ENCODE assay signal across 16 mouse cellular contexts in genomic region chr17:49509431-49509830, GRCm38 (mm10).
"Had no signal": no experiment of that assay in that cellular context is flagged by ENCODE, and none has a peak within 500 bp of the region (broad histone marks: within the 10 kb centered on the region; RNA-seq: fewer than 3 reads in every experiment).

No protein-coding gene starts in this region.

- H3K27me3 ChIP-seq: liver, embryonic 15.5 days; neural tube, embryonic 15.5 days; stomach, embryonic 15.5 days had no signal

- H3K9me3 ChIP-seq: limb, embryonic 10.5 days; liver, embryonic 15.5 days; midbrain, embryonic 10.5 days; neural tube, embryonic 15.5 days; stomach, embryonic 15.5 days had no signal

- H3K4me1 ChIP-seq: limb, embryonic 10.5 days; liver, embryonic 15.5 days; midbrain, embryonic 10.5 days; stomach, embryonic 15.5 days had no signal

- DNase-seq: kidney, adult 8-10 months; kidney, postnatal 25 days; lung, adult 2 months; lung, postnatal 36 days; midbrain, embryonic 14.5 days; thymus, adult 18-20 months; thymus, postnatal 14 days had no signal

- H3K36me3 ChIP-seq: liver, embryonic 15.5 days; midbrain, embryonic 10.5 days; neural tube, embryonic 15.5 days; stomach, embryonic 15.5 days had no signal

- ATAC-seq: intestine, postnatal 0 days; lung, postnatal 0 days had no signal

- H3K27ac ChIP-seq: limb, embryonic 10.5 days; liver, embryonic 15.5 days; midbrain, embryonic 10.5 days; neural tube, embryonic 15.5 days; stomach, embryonic 15.5 days had no signal

- H3K4me2 ChIP-seq: liver, embryonic 11.5 days; liver, embryonic 15.5 days; neural tube, embryonic 15.5 days; stomach, embryonic 15.5 days had no signal

- H3K9ac ChIP-seq: liver, embryonic 15.5 days; neural tube, embryonic 15.5 days; stomach, embryonic 15.5 days had no signal

- H3K4me3 ChIP-seq: limb, embryonic 10.5 days; liver, embryonic 15.5 days; midbrain, embryonic 10.5 days; myocyte; neural tube, embryonic 15.5 days; stomach, embryonic 15.5 days had no signal
